Mouse (Mus musculus): ENCODE results near the gene Odf2.

DNA sequence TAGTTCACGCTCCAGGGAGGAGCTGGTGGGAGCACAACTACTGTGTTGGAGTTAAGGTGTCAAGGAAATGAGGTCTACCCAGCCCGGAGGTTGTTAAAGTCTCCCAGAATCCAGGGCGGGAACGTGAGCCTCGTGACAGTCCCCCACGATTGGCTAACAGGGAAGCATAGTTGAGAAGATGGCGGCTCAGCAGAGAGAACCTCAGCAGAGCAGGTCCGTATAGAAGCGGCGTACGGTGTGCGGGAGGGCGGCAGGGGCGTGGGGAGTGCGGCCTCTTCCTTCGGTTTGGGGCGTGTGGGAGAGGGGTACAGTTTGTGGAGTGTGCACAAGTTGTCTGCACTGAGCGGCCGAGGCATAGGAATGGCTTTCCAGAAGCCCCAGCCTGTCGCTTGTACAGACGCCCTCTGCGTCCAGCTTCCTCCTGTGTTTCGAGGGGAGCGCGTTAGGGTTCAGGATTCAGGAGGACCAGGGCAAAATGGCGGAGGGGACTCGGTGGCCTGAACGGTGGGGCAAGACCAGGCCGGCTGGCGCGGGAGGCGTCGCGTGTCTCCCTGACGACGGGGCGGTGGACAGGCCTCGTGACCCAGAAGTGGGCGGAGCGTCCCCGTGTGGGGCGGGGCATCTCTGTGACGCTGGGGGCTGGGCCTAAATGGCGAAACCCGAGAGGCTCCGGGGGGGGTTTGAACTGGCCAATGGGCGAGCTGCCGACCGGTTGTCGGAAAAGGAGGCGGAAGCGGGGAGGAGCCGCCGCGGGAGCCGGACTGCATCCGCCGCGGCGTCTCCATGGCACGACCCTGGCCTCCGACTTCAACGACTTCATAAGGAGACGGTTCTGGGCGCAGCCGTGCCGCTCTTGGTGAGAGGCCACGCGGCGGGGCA lies at the start of gene Odf2:
- TF ChIP-seq POLR2A (IDR thresholded peaks at IDR 0.05; ENCODE audit: control insufficient read depth, extremely low read depth, insufficient read depth, low read length, poor library complexity) (no peak; the same call in 1 of the 2 replicates), CTCF (IDR thresholded peaks at IDR 0.05; ENCODE audit: borderline replicate concordance, control insufficient read depth, extremely low read depth, insufficient read depth, low read length, poor library complexity) (no peak; the same call in 1 of the 2 replicates)

Data from thymus, adult 2 months (tissue).